Mouse (Mus musculus) G1E (cell line): ENCODE results near the gene Tuba8.

ENCODE experiments used
- GATA1 ChIP-seq: IDR thresholded peaks from 2 replicates; pipeline ENCODE4 v1.6.1; 2012; ENCODE audit warnings: borderline replicate concordance, low read length, inconsistent platforms, mixed read lengths
- GATA2 ChIP-seq: IDR thresholded peaks from 2 replicates; pipeline ENCODE4 v1.6.1; 2012; ENCODE audit warnings: low read depth, low read length, inconsistent platforms, borderline replicate concordance

- no peak for TF ChIP-seq GATA1
- TF ChIP-seq GATA2: no peak
These were observed 912 bp upstream of the Tuba8 start for GRCm38 (mm10) chr6:121209584-121209983.
